Mouse (Mus musculus) megakaryocyte-erythroid progenitor cell, adult 5 weeks (primary cell): ENCODE results near the gene Crct1. TPM values are rescaled to one million over a fixed set of nuclear protein-coding genes. Genes with fewer than 3 reads are reported as not detected.

Experiments
- polyA plus RNA-seq: library from polyadenylated mRNA; stranded (reverse); fragments of >175 nt; gene quantifications from 2 replicates; pipeline ENCODE4 v1.2.3, GENCODE M21; 2012

Gene Crct1
- not detected in 2 replicates for polyA plus RNA-seq

DNA sequence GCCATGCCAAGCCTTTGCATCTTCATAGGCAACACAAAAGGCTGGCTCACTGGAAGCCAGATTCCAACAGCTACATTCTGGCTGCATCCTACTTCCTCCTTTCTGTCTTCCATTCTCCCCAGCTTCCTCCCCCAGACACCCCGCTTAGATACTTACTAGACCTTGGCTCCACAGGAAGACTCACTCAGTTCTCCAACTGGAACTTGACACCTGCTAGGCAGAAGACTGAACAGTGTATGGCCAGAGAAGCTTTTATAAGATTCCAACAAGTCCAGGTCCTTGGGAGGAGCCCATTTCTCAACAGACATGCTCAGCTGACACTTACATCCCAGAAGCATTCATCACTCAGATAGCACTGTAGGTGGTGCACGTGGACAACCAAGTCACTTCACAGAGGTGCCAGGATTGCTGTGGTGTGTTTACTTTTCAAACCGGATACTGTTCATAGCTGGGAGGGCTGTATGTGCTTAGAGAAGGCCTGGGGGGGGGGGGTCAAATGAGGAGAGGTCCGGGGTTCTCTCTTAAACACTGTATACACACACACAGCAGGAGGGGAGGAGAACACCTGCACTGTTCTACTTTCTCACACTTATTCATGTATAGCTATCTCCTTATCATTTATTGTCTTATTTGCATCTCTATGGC, at the start of gene Crct1:
Gene Crct1, minus strand, starts transcription at position 228 of the 645 bp plus-strand sequence.

DNA sequence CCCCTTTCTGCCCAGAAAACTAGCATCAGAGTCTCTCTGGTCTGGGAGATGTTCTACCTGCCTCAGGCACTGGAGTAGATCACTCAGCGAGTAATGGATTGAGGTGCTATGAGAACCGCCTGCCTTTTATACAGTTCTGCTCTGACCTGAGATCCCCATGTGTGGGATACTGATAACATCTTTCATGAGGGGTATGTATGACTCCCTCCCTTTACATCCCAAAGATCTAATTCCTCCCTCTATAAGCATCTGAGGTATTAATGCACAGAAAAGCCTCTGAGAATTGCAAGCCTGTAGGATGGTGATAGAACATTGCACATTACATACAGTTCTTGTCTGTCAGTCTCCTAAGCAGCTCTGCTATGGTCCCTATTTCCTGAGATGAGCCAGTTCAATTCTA, 3.5 kb upstream of the Crct1 start, which contains the start of gene Lce1m:
Gene Lce1m, minus strand, starts transcription at position 101 of the 400 bp plus-strand sequence.

DNA sequence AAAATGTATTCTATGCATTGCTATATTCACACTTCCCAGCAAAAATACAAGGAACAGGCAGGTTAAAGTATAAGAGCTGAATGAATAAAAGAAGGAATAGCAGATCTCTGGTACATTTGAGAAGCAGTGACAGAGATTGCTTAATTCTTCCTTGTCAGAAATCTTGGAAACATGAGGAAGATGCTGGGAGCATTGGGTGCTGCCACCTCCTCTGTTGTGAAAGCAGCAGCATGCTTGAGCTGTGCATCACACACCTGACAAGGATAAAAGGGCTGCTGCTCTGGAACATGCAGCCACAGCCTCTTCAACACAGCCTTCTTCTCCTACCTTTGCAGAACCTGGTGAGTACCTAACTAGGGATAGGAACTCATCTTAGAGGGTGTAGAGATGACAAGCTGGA, 23.6 kb downstream of the Crct1 start, which contains the start of gene Lce3f:
Gene Lce3f, plus strand, starts transcription at position 301 of the 400 bp plus-strand sequence.

DNA sequence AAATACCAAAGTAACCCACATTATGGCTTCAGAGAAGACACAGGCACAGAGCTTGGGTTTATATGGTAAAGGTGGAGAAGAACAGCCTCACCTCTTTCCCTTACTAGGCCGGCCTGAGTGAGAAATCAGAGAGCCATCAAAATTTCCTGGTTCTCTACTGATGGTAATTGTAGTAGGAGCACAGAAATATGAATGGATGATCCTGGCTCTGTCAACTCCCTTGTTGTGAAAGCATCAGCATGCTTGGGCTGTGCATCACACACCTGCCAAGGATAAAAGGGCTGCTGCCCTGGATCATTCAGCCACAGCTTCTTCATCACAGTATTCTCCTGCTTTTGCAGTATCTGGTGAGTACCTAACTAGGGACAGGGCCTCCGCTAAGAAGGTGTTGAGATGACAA, 48.7 kb downstream of the Crct1 start, which contains the start of gene Lce3e:
Gene Lce3e, plus strand, starts transcription at position 301 of the 400 bp plus-strand sequence.

Other genes with a start within 250 kb of the Crct1 start
- not detected in 2 replicates for gene Lce1i, start 236.8 kb downstream of the Crct1 start, polyA plus RNA-seq
- gene Lce1j, start 225.2 kb downstream of the Crct1 start, polyA plus RNA-seq = not detected in 2 replicates
- gene Lce1k, start 207.8 kb downstream of the Crct1 start, polyA plus RNA-seq = not detected in 2 replicates
- gene Kprp, start 188.4 kb downstream of the Crct1 start, polyA plus RNA-seq = not detected in 2 replicates
- not detected in 2 replicates for gene Lce1l, start 164.4 kb downstream of the Crct1 start, polyA plus RNA-seq
- gene 2310050C09Rik, start 145.5 kb downstream of the Crct1 start, polyA plus RNA-seq = not detected in 2 replicates
- not detected in 2 replicates for gene Lce3a, start 89.5 kb downstream of the Crct1 start, polyA plus RNA-seq
- not detected in 2 replicates for gene Lce3b, start 82.7 kb downstream of the Crct1 start, polyA plus RNA-seq
- gene Lce3c, start 71.2 kb downstream of the Crct1 start, polyA plus RNA-seq = not detected in 2 replicates
- not detected in 2 replicates for gene Lce3d, start 58.3 kb downstream of the Crct1 start, polyA plus RNA-seq
- gene Lce3e, start 48.6 kb downstream of the Crct1 start, polyA plus RNA-seq = not detected in 2 replicates
- gene Lce3f, start 23.5 kb downstream of the Crct1 start, polyA plus RNA-seq = not detected in 2 replicates
- gene Lce1m, start 3.4 kb upstream of the Crct1 start, polyA plus RNA-seq = not detected in 2 replicates
- gene Gm4858, start 53.1 kb upstream of the Crct1 start, polyA plus RNA-seq = not detected in 2 replicates
- gene Crnn, start 129.1 kb upstream of the Crct1 start, polyA plus RNA-seq = not detected in 2 replicates
- not detected in 2 replicates for gene Flg2, start 181.6 kb upstream of the Crct1 start, polyA plus RNA-seq